Mouse (Mus musculus) gastrocnemius, postnatal 25 days (tissue): ENCODE measurements around the gene Hmx1. TPM values are rescaled to one million over a fixed set of nuclear protein-coding genes. Genes with fewer than 3 reads are reported as not detected.

Experiments
- total RNA-seq, 2 experiments: library from RNA; stranded (reverse); gene quantifications; 1 replicate in 1 of 2; 2 replicates in 1 of 2; pipeline ENCODE4 v1.2.3; 2021

Hmx1 gene
- total RNA-seq, 2 experiments from 2014 or later, result not detected

Other genes with a start within 250 kb of the Hmx1 start
- under 1 TPM; 0.20 to 0.32 TPM for gene Adra2c, start 110.8 kb upstream of the Hmx1 start, total RNA-seq
- 1 to 10 TPM; 3.0 to 3.2 TPM for gene Cpz, start 136.6 kb downstream of the Hmx1 start, total RNA-seq
- gene Trmt44, start 186.0 kb downstream of the Hmx1 start, total RNA-seq, result 1 to 10 TPM; 1.5 to 1.6 TPM
- gene Acox3, start 193.9 kb downstream of the Hmx1 start, total RNA-seq, result 10 to 100 TPM; 16.4 to 18.9 TPM